Mouse (Mus musculus) spleen, postnatal 4 days (tissue): ENCODE data around the gene Pwwp2b.

Experiments
- DNase-seq, 2 experiments: peaks; one replicate each; pipeline ENCODE4 v3.0.0; 2022; ENCODE audit warnings: low spot score in 2 of 2

Pwwp2b gene

GRCm38 (mm10) chr7:139298446-139298845 lies 50.2 kb downstream of the Pwwp2b start:
- DNase-seq, result no peak

- peak; percentile 71 to 91 for DNase-seq
Measured at GRCm38 (mm10) chr7:139299424-139299823, 51.1 kb downstream of the Pwwp2b start.

- DNase-seq, result no peak
Measured at GRCm38 (mm10) chr7:139300423-139300822, 52.1 kb downstream of the Pwwp2b start.

DNA sequence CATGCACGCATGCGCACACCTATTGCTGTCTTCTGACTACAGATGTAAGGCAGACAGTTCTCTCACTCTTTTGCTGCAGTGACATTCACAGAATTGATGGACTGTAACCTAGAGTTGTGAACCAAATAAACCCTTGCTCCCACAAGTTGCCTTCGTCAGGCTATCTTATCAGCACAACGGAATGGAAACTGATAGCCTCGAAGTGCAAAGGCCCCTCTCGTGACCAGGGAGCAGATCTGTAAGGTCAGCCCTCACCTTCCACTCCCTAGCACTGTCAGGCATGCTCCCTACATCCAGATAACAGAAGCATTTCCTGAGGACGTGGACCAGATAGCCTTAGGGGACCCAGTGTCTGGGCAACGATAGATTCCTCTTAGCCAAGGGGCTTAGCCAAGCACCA lies 53.2 kb downstream of the Pwwp2b start:
- DNase-seq, result no peak

DNA sequence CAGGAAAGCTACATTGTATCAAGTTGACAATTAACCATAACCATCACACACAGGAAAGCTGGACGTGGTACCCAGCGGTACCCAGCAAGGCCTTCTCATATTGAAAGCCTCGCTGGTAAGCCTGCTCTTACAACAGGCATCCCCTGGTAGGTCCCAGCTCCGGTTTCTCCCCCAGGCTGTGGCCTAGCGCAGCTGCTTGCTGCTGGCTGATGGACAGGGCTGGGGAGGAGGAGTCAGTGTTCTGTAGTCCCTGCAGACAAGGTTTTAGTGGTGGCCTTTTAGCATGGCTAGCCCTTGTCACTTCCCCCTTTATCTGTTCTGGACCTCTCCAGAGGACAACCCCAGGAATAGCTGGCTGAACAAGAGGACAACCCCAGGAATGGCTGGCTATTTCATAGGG lies 54.0 kb downstream of the Pwwp2b start:
- DNase-seq, result no peak

DNA sequence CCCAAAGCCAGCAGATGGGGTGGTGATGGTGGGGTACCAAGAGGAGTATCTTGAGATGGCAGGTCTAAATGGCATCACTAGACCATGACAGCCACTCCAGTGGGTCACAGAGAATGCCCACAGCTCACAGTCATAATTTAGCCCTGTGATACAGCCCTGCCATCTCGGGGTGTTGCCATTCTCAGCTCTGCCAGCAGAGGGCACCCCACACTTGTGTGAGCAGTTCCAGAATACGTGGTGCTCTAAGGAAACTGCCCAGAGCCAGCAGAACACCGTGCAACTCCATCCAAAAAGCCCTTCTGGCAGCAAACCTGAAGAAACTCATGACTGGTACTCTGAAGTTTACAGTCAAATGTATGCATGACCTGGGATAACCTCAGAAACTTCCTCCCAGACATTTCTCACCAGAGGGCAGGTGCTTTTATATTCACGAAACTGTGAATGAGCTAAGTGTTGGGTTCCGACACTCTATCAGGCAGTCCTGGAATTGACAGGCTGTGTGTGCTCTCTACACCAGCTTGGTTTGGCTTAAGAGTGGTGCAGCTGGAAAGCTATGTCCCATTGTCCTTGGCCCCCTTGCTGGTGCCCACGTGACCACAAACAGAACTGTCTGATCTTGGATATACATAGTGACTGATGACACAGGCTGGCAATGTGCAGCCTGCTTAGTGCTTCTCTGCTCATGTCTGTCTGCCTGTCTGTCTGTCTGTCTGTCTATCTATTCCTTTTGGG lies 55.2 kb downstream of the Pwwp2b start:
- peak; percentile 76 to 92 for DNase-seq

GRCm38 (mm10) chr7:139304322-139304721 lies 56.0 kb downstream of the Pwwp2b start:
- no peak for DNase-seq

DNA sequence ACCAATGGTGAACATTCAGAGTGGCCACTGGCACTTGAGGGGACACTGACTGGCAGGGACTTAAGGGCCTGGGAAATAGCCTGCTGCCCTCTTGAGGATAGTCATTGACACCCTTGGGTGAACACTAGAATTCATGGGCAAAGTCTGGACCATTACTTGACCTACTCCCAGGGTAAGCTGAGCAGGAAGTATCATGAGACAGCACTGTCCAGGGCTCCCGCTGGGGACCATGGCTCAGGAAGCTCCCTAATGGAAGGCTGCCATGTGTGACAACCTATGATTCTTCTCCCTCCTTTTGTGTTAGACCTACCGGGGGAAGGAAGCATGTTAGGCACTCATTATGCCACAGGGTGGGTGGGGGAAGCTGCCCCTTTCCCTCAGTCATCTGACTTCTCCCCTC lies 58.8 kb downstream of the Pwwp2b start:
- DNase-seq, result no peak

DNA sequence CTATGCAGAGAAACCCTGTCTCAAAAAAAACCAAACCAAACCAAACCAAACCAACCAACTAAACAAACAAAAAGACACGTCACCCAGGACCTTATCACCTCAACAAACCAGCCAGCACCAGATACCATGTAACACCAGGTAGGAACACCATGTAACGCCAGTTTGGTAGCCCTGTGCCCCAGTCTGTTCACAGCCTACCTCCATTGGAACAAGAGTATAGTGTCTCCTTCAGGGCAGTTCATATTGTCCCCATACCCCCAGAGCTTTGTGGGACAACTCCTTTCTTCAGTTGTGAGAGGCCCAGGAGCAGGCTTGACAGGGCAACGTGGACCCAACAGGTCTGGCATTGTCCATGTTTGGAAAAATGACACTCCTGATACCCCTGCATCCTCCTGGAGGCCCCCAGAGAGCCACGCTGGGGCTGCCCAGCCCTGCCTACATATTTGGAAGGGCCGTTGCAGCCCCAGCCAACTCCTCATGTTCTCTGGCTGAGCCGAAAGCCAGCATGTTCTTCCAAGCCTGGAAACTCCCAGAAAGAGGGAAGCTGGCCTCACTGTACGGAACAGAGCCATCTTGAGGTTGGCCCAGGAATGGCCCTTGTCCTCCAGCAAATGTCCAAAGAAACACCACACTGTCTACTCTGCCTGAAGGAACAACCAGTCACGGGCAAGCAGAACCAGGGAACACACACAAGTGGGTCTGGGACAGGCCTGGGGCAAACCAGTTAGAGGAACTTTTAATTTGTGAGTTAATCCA lies 60.0 kb downstream of the Pwwp2b start:
- DNase-seq, result no peak

- DNase-seq, result no peak
Measured at GRCm38 (mm10) chr7:139309106-139309505, 60.8 kb downstream of the Pwwp2b start.

GRCm38 (mm10) chr7:139310487-139310951 lies 62.2 kb downstream of the Pwwp2b start:
- no peak for DNase-seq

DNA sequence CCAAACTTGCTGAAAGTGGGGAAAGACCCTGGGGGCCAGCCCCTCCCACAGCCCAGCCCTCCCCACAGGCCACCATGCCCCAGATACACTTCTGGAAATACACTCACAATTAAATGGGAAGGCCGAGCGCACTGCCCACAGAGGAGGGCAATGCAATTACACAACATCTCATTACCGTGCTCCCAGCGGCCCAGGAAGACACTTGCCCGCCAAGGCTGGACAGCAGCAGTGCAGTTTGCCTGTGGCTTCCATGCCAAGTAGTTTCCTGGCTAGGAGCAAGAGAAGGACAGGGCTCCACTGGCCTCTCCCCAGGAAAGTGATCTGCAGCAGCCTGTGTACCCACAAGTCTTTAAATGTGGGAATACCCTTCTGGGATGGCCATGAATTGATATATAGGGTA lies 64.4 kb downstream of the Pwwp2b start:
- no peak for DNase-seq

- no peak for DNase-seq
Measured at GRCm38 (mm10) chr7:139313413-139313812, 65.1 kb downstream of the Pwwp2b start.

DNA sequence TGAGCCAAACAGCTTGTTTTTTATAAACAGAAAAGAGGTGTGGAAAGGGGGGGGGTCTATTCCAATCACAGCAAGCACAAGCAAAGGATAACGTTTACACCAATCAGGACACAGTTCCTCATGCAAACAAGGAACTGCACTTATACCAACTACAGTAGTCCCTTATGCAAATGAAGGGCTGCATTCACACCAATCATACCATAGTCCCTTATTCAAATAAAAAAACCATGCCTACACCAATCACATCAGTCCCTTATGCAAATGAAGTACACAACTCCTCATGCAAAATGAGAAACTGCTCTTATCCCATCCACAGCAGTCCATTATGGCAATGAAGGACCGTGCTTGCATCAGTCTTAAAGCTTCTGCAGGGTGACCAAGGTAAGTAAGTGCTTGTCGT lies 66.4 kb downstream of the Pwwp2b start:
- no peak for DNase-seq

DNA sequence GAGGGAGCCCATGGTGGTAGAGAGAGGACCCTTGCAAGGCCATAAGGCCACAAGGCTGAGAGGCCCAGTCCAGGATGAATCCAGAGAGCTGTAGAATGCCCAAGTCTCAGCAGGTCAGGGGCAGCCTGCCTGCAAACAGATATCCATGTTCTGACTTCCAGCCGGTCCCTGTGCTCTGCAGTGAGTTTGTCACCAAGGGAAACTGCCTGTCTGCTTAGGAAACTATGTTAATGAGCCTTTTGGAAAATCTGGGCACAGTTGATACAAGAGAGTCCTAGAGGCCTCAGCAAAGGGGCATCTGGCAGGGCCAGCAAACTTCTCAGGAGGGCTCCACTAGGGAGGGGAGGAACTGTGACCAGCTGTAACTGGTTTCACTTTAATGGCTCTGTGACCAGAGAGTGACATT lies 70.7 kb downstream of the Pwwp2b start:
- DNase-seq, result no peak
